15 mouse cellular contexts compared by ENCODE assay signal in genomic region chr14:122427204-122427560, GRCm38 (mm10). TPM values are rescaled to one million over a fixed set of nuclear protein-coding genes. Genes with fewer than 3 reads are reported as not detected.
DNase-seq lines count a peak whose midpoint lies in the region; ATAC-seq and TF ChIP-seq lines count a peak whose summit lies in the region.
"Had no signal": no experiment of that assay in that cellular context is flagged by ENCODE, and none has a peak within 500 bp of the region (broad histone marks: within the 10 kb centered on the region; RNA-seq: fewer than 3 reads in every experiment).

No protein-coding gene starts in this region.

- peaks cover 14% of the 10 kb centered on the region for H3K4me1 ChIP-seq in forebrain, embryonic 12.5 days
- H3K4me1 ChIP-seq in forebrain, embryonic 15.5 days: 0 out of 2 replicates have a peak, but pooled peaks cover 4% of the 10 kb centered on the region
- H3K4me1 ChIP-seq in embryonic facial prominence, embryonic 13.5 days: peaks cover 27% of the 10 kb centered on the region
- peaks cover 10% of the 10 kb centered on the region; the same call in 1 of the 2 replicates for H3K4me1 ChIP-seq in neural tube, embryonic 11.5 days (ENCODE audit: control insufficient read depth, insufficient read depth, low read length)
- no peaks in the 10 kb centered on the region for H3K4me1 ChIP-seq in liver, postnatal 0 days (ENCODE audit: insufficient read depth)

- peak overlapping the region; percentile 26; the same call in 1 of the 2 replicates for H3K27ac ChIP-seq in forebrain, embryonic 12.5 days
- no peak overlapping the region for H3K27ac ChIP-seq in forebrain, embryonic 15.5 days (replicated peaks)
- H3K27ac ChIP-seq in embryonic facial prominence, embryonic 13.5 days: no peak overlapping the region
- no peak overlapping the region for H3K27ac ChIP-seq in neural tube, embryonic 11.5 days (ENCODE audit: low read depth, low read length)
- H3K27ac ChIP-seq in liver, postnatal 0 days (ENCODE audit: low read depth): no peak overlapping the region

- H3K9ac ChIP-seq in forebrain, embryonic 12.5 days: no peak overlapping the region
- no peak overlapping the region for H3K9ac ChIP-seq in forebrain, embryonic 15.5 days (replicated peaks)
- no peak overlapping the region for H3K9ac ChIP-seq in embryonic facial prominence, embryonic 13.5 days
- no peak overlapping the region for H3K9ac ChIP-seq in neural tube, embryonic 11.5 days (ENCODE audit: low read length)
- H3K9ac ChIP-seq in liver, postnatal 0 days (replicated peaks): no peak overlapping the region

- WGBS in forebrain, embryonic 12.5 days: 61% methylated on average over 8 of the region's 8 CpGs
- WGBS in forebrain, embryonic 15.5 days: 54% methylated on average over 8 of the region's 8 CpGs
- WGBS in embryonic facial prominence, embryonic 13.5 days: 40% methylated on average over 8 of the region's 8 CpGs
- WGBS in neural tube, embryonic 11.5 days: 24% methylated on average over 8 of the region's 8 CpGs
- WGBS in liver, postnatal 0 days (ENCODE audit: insufficient replicate concordance): 72% methylated on average over 8 of the region's 8 CpGs

- peaks cover 5% of the 10 kb centered on the region; the same call in 1 of the 2 replicates for H3K27me3 ChIP-seq in forebrain, embryonic 12.5 days
- no peaks in the 10 kb centered on the region for H3K27me3 ChIP-seq in forebrain, embryonic 15.5 days
- no peaks in the 10 kb centered on the region for H3K27me3 ChIP-seq in embryonic facial prominence, embryonic 13.5 days
- no peaks in the 10 kb centered on the region for H3K27me3 ChIP-seq in neural tube, embryonic 11.5 days (ENCODE audit: control insufficient read depth, insufficient read depth, low read length)
- H3K27me3 ChIP-seq in liver, postnatal 0 days (ENCODE audit: insufficient read depth, low read length): no peaks in the 10 kb centered on the region

- TF ChIP-seq CTCF in liver, postnatal 0 days (IDR thresholded peaks at IDR 0.05; ENCODE audit: low read depth): no peak

- H3K4me3 ChIP-seq in forebrain, embryonic 12.5 days (replicated peaks): no peak overlapping the region
- H3K4me3 ChIP-seq in forebrain, embryonic 15.5 days: no peak overlapping the region
- no peak overlapping the region for H3K4me3 ChIP-seq in embryonic facial prominence, embryonic 13.5 days
- no peak overlapping the region for H3K4me3 ChIP-seq in neural tube, embryonic 11.5 days (ENCODE audit: low read depth, low read length)
- H3K4me3 ChIP-seq in liver, postnatal 0 days (ENCODE audit: low read depth, low read length): no peak overlapping the region

- no peak for ATAC-seq in forebrain, embryonic 12.5 days (ENCODE audit: low FRiP score)
- ATAC-seq in forebrain, embryonic 15.5 days (replicated peaks): no peak
- no peak for ATAC-seq in embryonic facial prominence, embryonic 13.5 days (ENCODE audit: insufficient number of reproducible peaks, insufficient read depth, low FRiP score, low TSS enrichment, low read depth)
- peak; percentile 66 for ATAC-seq in neural tube, embryonic 11.5 days (ENCODE audit: insufficient read depth, low FRiP score, low TSS enrichment)
- ATAC-seq in liver, postnatal 0 days: no peak
- ATAC-seq: intestine, postnatal 0 days; lung, postnatal 0 days had no signal

- TF ChIP-seq EP300 in liver, postnatal 0 days (IDR thresholded peaks at IDR 0.05; ENCODE audit: low read depth): no peak

- no peaks in the 10 kb centered on the region for H3K36me3 ChIP-seq in forebrain, embryonic 12.5 days (replicated peaks)
- no peaks in the 10 kb centered on the region for H3K36me3 ChIP-seq in forebrain, embryonic 15.5 days
- no peaks in the 10 kb centered on the region for H3K36me3 ChIP-seq in embryonic facial prominence, embryonic 13.5 days
- H3K36me3 ChIP-seq in neural tube, embryonic 11.5 days (ENCODE audit: control insufficient read depth, insufficient read depth, low read length): no peaks in the 10 kb centered on the region
- no peaks in the 10 kb centered on the region for H3K36me3 ChIP-seq in liver, postnatal 0 days (replicated peaks; ENCODE audit: insufficient read depth, low read length)

- DNase-seq in mesoderm, embryonic 11.5 days (ENCODE audit: low read depth, low spot score): peak; percentile 50
- DNase-seq in neural tube, embryonic 11.5 days (ENCODE audit: low spot score): peak; percentile 51
- DNase-seq in lung, postnatal 4 days: no peak
- DNase-seq in liver, postnatal 0 days: no peak
- DNase-seq in ovary, postnatal 36 days (ENCODE audit: low spot score): no peak
- DNase-seq: cerebellum, adult 11-12 months had no signal

- no peak overlapping the region; the same call in 1 of the 2 replicates for H3K4me2 ChIP-seq in forebrain, embryonic 12.5 days
- no peak overlapping the region for H3K4me2 ChIP-seq in forebrain, embryonic 15.5 days (replicated peaks)
- 0 out of 2 replicates have a peak overlapping the region, but pooled peaks have one; percentile 18 for H3K4me2 ChIP-seq in embryonic facial prominence, embryonic 13.5 days
- H3K4me2 ChIP-seq in neural tube, embryonic 11.5 days (ENCODE audit: low read depth): no peak overlapping the region
- H3K4me2 ChIP-seq in liver, postnatal 0 days (ENCODE audit: low read depth, low read length): no peak overlapping the region

- no peaks in the 10 kb centered on the region for H3K9me3 ChIP-seq in forebrain, embryonic 12.5 days
- no peaks in the 10 kb centered on the region for H3K9me3 ChIP-seq in forebrain, embryonic 15.5 days
- H3K9me3 ChIP-seq in embryonic facial prominence, embryonic 13.5 days: no peaks in the 10 kb centered on the region
- 0 out of 2 replicates have a peak, but pooled peaks cover 2% of the 10 kb centered on the region for H3K9me3 ChIP-seq in neural tube, embryonic 11.5 days (ENCODE audit: control insufficient read depth, low read length)
- no peaks in the 10 kb centered on the region for H3K9me3 ChIP-seq in liver, postnatal 0 days (ENCODE audit: low read length)

RNA-seq across cellular contexts. Expression of gene Gm5089, which starts 23.7 kb away (rescaled TPM):
- polyA plus RNA-seq in forebrain, embryonic 12.5 days (2016; fragmentation: Nextera tagmentation; extraction: Ambion mirVana): 1.6 and 2.1 TPM in 2 replicates
- polyA plus RNA-seq in forebrain, embryonic 15.5 days (2015; fragmentation: Nextera tagmentation; extraction: Ambion mirVana): 0.74 and 0.75 TPM in 2 replicates
- polyA plus RNA-seq in embryonic facial prominence, embryonic 13.5 days (2015; fragmentation: Nextera tagmentation; extraction: Ambion mirVana): 0.22 and 0.59 TPM in 2 replicates
- 0.23 and 0.35 TPM in 2 replicates for polyA plus RNA-seq in neural tube, embryonic 11.5 days (2014; fragmentation: Nextera tagmentation; extraction: Ambion mirVana)
- polyA plus RNA-seq in liver, postnatal 0 days (2015; fragmentation: Nextera tagmentation; extraction: Ambion mirVana): not detected in 2 replicates
- polyA plus RNA-seq: heart, embryonic 16.5 days; intestine, postnatal 0 days; large intestine, adult 2 months; liver, adult 2 months; lung, postnatal 0 days; spleen, adult 2 months had no signal

RNA-seq across cellular contexts. Expression of gene Zic5, which starts 38.3 kb away (rescaled TPM):
- 18.6 and 25.8 TPM in 2 replicates for polyA plus RNA-seq in forebrain, embryonic 12.5 days (2016; fragmentation: Nextera tagmentation; extraction: Ambion mirVana)
- polyA plus RNA-seq in forebrain, embryonic 15.5 days (2015; fragmentation: Nextera tagmentation; extraction: Ambion mirVana): 14.2 and 15.2 TPM in 2 replicates
- 0.20 and 0.22 TPM in 2 replicates for polyA plus RNA-seq in embryonic facial prominence, embryonic 13.5 days (2015; fragmentation: Nextera tagmentation; extraction: Ambion mirVana)
- 10.3 and 10.8 TPM in 2 replicates for polyA plus RNA-seq in neural tube, embryonic 11.5 days (2014; fragmentation: Nextera tagmentation; extraction: Ambion mirVana)
- not detected in 2 replicates for polyA plus RNA-seq in liver, postnatal 0 days (2015; fragmentation: Nextera tagmentation; extraction: Ambion mirVana)
- polyA plus RNA-seq: heart, embryonic 16.5 days; intestine, postnatal 0 days; large intestine, adult 2 months; liver, adult 2 months; lung, postnatal 0 days; spleen, adult 2 months had no signal

RNA-seq across cellular contexts. Expression of gene Zic2, which starts 48.1 kb away (rescaled TPM):
- polyA plus RNA-seq in forebrain, embryonic 12.5 days (2016; fragmentation: Nextera tagmentation; extraction: Ambion mirVana): 12.7 and 16.3 TPM in 2 replicates
- polyA plus RNA-seq in forebrain, embryonic 15.5 days (2015; fragmentation: Nextera tagmentation; extraction: Ambion mirVana): 8.4 and 9.3 TPM in 2 replicates
- polyA plus RNA-seq in embryonic facial prominence, embryonic 13.5 days (2015; fragmentation: Nextera tagmentation; extraction: Ambion mirVana): 0.35 and 0.48 TPM in 2 replicates
- 6.3 and 7.6 TPM in 2 replicates for polyA plus RNA-seq in neural tube, embryonic 11.5 days (2014; fragmentation: Nextera tagmentation; extraction: Ambion mirVana)
- not detected in 2 replicates for polyA plus RNA-seq in liver, postnatal 0 days (2015; fragmentation: Nextera tagmentation; extraction: Ambion mirVana)
- polyA plus RNA-seq: heart, embryonic 16.5 days; intestine, postnatal 0 days; large intestine, adult 2 months; liver, adult 2 months; spleen, adult 2 months had no signal

Comparison
In these comparisons a context has a peak if more than half of its experiments do, and no peak if none do; other contexts are left out.
1. DNase-seq: peak in mesoderm, embryonic 11.5 days (single experiment) and neural tube, embryonic 11.5 days (single experiment); none in lung, postnatal 4 days (0 of 2), liver, postnatal 0 days (single experiment) and ovary, postnatal 36 days (single experiment).